Mouse (Mus musculus) cerebellum, postnatal 10 days (tissue): Measurements from ENCODE around the gene Col26a1.
A peak's percentile ranks its signal among the peaks of the same experiment; 100 is the strongest.

Experiments
- DNase-seq, 2 experiments: peaks; one replicate each; pipeline ENCODE4 v3.0.0; 2021; ENCODE audit warnings: mixed read lengths in 2 of 2

Gene Col26a1

DNA sequence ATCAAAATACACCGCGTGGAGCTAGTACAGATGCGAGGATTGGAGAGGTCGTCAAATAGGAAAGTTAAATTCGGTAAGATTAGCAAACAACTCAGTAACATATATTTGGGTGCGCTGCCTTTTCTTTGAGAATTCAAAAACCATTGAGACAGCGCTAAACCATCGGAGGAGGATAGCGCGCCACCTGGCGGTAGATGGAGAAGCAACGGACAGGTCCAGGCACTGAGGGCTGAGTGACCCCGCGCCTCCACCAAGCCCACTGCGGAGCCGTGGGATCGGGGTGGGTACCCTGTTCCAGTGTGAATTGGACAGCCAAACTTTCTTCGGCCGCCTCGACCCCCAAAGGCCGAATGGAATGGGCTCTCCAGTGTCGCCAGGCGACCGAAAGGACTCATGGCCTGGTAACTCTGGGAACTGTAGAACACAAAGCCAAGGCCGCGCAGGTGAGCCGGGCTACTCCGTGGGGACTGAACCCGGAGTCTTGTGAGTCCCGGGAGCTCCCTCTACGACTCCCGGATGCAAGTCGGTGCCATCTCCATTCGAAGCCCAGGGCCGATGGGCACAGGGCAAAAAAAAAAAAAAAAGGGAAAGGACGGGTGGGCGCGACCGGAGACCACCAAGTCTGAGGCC lies 1.5 kb downstream of the Col26a1 start:
- DNase-seq: peak; percentile 94 to 95

DNA sequence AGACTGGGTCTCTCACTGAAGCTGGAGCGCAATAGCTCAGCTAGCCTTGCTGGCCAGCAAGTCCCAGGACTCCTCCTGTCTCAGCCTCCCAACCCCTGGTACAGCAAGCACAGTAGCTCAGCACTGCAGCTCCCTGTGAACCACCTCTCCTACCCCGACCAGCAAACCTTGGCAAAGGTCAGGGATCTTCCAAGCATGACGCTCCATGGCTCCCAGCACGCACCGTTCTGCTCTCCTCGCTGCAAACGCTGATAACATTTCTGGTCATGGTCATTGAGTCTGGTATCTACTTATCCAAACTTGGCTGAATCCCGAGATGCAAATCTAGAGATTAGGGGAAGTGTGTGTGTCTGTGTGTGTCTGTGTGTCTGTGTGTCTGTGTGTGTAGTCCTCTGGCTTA lies 2.9 kb downstream of the Col26a1 start:
- no peak for DNase-seq

DNA sequence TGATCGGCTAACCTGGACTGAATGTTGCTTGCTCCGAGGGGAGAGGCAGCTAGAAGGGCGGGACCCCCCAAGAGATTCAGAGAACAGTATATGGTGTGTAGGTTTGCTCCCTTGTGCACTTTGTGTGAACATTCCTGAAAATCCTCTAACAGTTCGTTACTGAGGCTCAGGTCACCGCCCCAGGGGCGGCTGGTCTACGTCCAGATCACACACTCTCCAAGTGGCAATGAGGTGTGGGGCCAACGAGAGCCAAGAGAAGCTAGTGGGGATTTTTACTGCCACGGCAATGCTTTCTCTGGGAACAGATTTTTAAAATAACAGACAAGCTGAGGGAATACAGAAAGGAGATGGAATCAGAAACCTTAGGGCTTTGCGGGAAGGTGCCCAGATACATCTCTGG lies 8.7 kb downstream of the Col26a1 start:
- DNase-seq: no peak

DNA sequence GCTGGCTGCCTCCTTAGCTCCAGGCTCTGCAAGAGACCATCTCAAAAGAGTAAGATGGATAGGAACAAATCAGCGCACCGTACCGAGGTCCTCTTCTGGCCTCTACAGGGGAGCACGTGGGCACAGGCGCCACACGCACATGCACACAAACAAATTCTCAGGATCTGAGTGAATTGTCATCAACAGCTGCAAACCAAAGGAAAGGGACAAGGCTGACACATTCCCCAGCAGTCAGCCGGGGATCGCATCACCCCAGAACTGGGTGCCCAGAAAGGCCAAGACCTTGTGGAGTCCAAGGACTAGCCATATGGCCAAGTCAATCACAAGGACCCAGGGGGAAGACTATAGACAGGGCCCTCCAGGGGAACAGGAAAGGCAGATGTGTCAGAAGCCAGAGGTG lies 10.6 kb downstream of the Col26a1 start:
- no peak for DNase-seq

DNA sequence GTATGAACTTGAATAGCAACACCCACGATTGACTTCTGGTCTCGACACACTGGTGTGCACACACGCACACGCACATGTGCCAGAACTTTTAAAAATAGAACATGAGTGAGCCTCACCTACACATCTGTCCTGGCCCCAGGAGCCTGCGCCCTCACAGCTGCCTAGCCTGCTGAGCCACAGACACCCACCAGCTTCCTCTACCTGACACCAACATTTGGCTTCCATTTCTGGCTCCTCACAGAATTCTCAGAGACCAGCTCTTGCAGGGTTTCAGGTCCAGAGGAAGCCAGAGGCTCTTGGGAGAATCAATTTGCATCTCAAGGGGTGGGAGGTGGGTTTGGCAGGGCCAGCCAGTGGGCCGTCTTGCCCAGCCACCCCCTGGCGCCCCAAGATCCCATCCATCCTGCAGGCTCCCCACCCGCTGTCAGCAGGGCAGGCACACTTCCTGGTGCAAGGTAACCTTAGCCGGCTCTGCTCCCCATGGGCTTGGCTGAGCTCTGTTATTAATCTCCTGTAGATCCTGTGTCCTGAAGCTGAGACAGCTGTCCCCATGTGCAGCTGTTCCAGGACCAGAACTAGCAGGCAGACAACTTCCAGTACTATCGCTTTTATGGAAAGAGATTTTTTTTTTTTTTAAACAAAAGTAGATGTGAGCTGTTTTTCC lies 13.4 kb downstream of the Col26a1 start:
- DNase-seq: no peak

DNA sequence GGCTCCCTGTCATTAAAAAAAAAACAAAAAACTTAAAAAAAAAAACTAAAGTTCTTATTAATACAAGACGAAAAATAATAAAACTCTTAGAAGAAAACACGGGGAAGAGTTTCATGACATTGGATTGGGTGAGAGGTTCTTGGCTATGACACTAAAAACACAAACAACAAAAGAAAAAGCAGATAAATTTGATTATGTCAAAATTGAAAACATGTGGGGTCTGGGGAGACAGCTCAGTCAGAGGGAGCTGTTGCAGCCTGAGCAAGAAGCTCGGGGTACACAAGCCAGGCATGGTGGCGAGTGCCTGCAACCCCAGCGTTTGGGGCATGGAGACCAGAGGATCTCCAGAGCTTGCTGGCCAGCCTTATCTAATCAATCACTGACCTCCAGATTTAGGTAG lies 15.3 kb downstream of the Col26a1 start:
- DNase-seq: no peak

DNA sequence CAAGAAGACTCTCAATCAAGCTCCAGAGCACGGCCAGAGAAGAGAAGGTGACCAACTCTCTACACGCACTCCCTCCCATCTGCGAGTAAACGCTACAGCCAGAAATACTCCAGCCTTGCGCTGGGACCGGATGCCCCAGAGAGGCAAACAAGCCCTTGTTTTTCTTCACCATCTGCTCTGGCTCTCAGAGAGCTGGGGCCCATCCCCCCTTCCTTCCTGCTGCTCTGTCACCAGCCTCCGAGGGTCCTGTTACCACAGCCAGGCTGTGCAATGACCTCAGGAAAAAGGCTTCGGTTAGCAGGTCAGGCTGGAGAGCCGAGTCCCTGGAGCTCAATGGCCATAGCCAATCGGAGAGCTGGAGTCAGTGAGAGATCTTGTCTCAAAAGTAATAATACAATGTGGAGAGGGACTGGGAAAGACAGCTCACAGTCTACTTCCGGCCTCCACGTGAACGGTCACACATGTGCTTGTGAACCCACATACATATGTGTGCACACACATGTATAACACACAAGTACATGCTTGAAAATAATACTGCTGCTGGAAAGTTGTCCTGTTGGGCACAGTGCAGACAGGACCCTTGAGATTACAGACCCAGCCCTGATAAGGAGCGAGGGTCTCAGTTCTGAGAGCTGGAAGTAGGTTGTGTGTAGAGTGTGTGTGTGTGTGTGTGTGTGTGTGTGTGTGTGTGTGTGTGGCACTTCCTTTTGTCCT lies 18.9 kb downstream of the Col26a1 start:
- DNase-seq: peak; percentile 75 to 78

DNA sequence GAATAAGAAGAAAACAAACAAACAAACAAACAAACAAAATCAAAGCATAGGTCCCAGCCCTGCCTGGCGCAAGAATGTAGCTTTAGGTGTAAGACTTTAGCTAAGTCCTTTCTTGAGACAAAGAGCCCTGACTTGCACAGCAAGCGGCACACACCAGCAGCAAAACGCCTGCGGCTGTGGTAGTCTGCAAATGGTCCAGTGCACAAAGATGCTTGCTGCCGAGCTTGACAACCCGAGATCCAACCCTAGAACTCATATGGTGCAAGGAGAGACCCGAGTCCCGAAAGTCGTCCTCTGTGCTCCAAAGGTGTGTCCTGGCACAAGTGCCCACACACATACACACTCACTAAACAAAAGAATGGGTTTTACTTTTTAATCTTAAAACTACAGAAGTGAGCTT lies 19.7 kb downstream of the Col26a1 start:
- no peak for DNase-seq

DNA sequence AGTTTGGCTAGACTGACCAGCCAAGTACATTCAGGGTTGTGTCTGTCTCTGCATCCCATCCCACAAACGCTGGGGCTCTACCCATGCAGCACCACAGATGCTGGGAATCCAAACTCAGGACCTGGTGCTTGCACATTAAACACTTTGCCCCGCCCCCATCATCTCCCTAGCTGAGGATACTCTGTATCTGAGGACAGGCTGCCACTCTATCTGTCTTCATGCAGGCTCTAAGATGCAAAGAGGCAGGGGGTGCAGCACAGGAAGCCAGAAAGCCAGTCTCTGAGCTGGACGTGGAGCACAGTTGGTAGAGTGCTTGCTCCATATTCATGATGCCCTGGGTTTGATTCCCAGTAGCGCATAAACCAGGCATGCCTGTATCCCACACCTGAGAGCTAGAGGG lies 20.2 kb downstream of the Col26a1 start:
- DNase-seq: peak in 1 of 2 experiments; percentile 11

DNA sequence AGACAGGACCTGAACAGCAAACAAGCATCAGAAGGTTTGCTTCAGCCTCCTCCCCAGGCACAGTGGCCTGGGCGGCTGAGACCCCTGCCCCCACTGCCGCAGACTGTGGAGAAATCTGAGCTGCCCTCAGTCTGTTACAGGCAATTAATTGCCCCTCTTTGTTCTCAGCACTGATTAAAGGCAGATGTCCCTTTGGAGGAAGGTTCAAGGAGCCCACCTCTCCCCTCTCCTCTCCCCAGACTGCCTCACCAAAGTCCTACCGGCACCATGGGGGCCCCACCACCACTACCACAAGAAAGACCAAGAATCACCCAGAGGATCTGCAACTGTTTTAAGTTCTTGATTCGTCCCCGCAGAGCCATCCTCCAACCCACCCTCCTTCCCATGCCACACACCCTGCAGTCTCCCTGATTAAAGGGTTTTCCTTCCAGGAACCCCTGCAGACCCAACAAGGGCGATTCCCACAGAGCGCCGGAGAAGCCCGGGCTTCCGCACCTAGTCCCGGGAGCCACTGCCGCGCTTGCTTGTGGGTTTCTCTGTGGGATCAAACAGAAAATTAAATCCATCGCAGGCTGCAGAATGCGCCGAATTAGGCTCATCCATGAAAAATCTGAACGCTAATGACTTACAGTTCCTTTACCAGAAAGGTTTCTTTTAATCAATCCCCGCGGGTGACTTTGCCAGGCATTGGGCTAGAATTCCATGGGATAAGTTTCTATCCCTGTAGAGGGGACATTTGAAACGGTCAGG lies 21.6 kb downstream of the Col26a1 start:
- no peak for DNase-seq

DNA sequence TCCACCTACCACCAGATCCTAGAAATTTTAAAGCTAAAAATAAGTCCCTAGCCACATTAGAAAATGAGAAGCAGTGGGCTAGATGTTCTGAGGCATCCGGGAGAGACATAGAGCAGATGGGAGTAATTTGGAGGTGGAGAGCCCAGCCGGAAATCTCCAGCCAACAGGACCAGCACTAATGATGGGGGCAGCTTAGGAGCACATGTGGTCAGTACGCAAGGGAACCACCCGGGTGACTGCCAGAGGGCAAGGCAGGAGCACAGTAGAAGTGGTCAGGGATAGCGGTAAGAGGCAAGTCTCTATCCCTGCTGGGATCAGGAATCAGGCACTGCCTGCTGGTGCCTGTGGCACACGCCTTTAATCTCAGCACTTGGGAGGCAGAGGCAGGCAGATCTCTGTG lies 32.3 kb downstream of the Col26a1 start:
- no peak for DNase-seq

DNA sequence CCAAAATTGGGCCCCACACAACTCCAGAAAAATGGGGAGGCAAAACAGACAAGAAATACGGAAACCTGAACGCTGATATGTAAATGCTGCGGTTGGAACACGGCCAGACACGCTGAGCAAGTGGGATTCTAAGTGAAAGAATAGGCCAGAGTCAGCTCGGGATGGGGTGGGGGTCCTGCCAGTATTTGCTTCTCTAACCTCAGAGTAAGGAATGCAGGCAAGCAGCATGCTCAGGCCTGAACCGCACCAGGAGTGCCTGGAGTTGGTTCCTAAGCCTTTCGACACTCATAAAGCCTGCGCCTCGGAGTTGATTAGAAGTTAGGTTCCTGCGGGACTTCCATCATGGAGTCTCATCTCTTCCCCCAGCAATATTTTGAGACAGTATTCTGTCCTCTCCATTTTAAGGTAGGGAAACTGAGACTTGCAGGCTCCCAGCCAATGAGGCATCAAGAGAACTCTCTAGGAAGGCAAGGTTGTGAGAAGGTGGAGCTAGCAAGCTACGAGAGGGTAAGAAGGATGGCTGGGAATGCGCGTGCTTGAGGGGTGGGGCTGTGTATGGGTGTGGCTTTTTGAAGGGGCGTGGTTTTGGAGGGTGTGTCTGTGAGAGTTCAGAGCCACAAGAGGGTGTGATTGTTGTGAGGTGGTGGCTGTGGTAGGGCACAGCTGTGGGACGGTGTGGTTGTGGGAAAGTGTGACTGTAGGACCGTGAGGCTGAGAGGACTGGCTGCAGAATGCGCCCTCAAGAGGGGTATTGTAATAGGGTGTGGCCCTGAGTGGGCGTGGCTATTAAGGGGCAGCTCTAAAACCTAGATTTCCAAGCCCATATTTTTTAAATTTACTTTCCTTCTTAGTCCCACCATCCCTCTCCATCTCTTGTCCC lies 36.4 kb downstream of the Col26a1 start:
- DNase-seq: no peak

DNA sequence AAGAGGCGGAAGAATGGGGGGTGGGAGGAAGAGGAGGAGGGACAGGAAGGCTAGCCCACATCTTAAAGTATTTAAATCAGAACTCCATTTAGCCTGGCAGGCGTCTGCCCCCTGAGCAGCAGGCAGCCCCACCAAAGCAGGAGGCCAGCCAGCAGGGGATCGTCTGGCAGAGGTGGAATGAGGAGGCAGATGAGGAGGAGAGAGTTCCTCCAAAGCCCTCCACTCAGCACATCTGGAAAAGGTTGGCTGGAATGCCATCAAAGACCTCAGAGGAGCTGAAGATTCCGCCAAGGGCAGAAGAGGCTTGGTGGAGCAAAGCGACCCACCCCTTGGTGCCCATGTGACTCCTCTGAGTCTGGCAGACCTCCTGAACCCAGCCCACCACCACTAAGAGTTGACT lies 39.1 kb downstream of the Col26a1 start:
- DNase-seq: no peak

DNA sequence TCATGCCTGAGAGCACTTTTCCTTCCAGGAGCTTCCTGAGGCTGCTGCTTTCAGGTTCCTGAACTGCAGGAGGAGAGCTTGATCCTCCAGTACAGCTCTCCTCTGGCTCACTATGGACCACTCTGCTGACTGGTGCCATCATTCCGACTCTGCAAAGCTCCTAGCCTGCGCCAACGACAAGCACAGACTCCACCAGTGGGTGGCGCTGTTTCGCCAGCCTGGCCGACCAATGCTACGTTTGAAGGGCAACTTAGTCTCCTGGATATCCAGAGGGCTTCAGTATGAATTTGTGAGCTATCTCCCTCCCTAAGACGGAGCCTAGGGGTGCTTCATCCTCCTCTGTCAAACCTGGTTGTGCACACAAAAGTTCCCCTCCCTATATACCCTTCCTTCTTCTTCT lies 43.0 kb downstream of the Col26a1 start:
- DNase-seq: peak; percentile 77 to 81

DNA sequence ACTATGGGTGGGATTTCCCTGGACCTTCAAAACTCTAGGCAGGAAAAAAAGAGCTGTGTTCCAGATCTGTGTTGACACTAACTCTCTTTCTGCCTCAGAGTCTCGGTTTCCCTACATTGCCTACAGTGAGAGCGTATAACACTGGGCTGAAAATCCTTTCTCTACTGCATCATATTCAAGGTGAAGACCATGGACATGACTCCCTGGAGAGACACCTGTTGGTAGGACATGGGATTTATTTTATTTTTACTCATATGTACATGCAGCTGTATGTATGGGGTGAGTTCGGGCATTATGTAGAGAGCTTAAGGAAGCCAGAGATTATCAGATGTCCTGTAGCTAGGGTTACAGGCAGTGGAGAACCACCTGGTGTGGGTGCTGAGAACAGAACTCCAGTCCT lies 50.0 kb downstream of the Col26a1 start:
- no peak for DNase-seq

DNA sequence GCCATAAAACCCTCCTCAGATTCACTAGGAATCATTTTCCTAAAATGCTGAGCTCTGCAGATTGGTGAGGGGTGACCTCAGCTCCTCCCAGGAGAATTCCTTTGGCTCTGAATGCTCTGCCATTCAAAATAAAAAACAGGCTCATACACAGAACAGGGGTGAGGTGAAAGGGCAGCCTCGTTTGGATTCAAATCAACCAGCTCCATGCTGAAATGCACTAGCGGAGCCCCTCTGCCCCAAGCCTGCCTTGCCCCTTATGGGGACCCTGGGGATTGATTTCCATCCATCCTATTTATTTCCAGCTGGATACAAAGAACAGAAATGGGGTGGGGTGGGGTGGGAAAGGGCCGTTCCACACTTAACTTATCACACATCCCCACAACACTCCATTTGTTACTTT lies 52.9 kb downstream of the Col26a1 start:
- DNase-seq: no peak

DNA sequence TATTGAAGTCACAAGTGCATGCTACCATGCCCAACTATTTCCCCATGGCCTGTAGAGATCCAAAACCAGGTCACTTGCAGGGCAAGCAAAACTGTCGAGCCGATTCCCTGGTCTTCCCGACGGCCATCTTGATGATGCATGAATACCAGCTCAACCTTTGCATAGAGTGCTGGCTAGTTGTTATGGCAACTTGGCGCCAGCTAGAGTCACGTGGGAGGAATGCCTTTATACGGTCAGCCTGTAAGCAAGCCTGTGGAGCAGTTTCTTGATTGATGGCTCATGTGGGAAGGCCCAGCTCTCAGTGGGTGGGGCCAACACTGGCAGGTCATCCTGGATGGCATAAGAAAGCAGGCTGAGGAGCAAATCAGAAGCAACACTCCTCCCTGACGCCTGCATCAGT lies 61.0 kb downstream of the Col26a1 start:
- DNase-seq: no peak

DNA sequence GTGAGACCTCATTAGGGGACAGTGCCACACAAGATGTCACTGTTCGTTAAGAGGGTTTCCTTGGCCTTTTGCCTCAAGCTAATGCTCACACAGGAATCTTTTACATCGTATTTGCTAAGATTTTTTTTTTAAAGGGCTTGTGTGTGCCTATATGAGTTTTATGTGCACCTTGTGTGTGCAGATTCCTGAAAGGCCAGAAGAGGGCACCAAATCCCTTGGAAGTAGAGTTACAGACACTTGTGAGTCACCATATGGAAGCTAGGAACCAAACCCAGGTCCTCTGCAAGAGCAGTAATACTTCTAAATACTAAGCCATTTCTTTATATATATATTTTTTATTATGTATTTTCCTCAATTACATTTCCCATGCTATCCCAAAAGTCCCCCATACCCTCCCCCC lies 62.1 kb downstream of the Col26a1 start:
- no peak for DNase-seq

DNA sequence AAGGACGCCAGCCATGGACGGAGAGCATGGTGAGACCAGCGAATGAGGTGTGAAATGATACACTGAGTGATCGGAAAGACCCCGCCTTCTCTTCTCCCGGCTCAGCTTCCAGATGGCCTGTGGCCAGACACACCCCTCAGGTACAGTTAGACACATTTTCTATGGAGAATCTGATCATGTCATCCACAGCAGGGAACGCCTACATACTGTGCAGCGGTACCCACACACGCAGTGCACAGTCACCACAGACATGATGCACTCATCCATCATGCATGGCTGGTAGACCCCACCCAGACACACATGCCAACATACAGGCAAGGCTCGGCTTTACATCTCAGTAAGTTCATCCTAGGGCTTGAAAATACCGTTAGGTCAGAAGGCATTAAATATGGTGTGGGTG lies 63.3 kb downstream of the Col26a1 start:
- no peak for DNase-seq

DNA sequence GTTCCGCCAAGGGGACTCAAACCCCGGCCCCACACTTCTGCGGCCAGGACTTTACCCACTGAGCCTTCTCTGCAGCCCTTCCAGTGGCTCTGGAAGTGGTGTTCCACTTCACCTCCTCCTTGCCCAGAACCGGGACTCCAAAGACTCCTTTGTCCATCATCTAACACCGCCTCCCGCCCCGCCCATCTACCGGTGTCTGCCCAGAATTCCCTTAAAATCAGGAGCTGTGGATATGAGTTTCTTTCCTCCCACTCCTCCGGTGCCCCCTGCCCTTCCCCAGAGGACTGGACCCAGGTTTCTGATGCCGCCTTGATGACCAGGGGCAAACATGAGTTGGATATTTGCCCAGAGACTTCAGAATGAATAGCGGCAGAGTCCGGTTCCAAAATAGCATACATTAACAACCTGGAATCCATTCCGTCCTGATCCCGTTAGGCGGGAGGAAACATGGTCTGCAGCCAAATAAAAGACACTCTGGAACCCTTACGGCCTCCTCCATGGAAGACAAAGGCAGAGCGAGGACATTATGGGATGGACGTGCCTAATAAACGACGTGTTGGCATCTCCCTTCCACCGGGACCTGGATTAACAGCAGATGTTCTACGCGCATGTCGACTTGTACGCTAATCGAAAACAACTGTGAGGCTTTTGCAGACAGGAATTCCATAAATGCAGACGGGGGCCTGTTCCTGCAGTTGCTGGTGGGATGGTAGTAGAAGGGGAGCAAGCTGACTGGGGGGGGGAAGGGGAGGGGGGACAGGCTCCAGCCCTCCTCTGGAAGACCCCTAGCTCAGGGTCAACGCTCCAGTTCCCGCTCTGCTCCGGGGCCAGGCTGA lies 72.3 kb downstream of the Col26a1 start:
- DNase-seq: peak; percentile 19 to 24

DNA sequence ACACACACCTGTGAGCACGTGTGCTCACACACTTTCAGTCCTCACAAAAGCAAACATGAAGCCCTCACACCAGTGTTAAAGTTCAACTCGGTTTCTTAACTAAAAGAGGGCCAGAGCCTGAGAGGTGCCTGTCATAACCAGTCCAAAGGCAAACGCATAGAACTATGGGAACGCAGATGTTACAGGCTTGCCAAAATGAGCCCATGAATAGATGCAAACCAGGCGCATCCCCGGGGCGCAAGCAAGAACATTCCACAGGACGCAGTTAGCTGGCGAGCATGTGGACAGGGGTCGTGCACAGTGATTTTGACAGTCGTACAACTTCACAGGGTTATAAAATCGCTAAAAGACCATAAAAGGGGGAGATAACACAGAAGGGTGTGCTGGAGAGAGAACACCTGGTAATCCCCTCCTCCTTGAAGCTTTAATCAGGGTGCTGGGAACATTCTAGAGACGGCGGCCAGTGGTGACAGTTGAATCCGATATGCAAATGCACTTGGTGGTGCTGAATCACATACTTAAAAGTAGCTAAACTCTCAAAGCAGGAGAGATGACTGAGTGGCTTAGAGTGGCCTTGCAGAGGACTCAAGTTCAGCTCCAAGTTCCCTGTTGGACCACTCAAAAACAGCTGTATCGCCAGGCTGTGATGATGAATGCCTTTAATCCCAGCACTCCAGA lies 76.5 kb downstream of the Col26a1 start:
- no peak for DNase-seq
